Mouse (Mus musculus) embryonic facial prominence, embryonic 11.5 days (tissue): ENCODE results near the gene Slc9a7. TPM values are rescaled to one million over a fixed set of nuclear protein-coding genes. Genes with fewer than 3 reads are reported as not detected.

ENCODE experiments used
- ATAC-seq: fragments of 200-750 bp; cut with Nextera tagmentation; replicated peaks from 2 replicates; pipeline ENCODE4 v1.8.0; 2017; ENCODE audit warnings: low read depth; ENCODE audit not compliant: insufficient number of reproducible peaks, low FRiP score, low TSS enrichment
- DNase-seq: peaks from one replicate; pipeline ENCODE4 v3.0.0-alpha.2; 2015; ENCODE audit warnings: low spot score
- H3K27ac ChIP-seq: fragments of 300-500 bp; sonication (generic); replicated peaks from 2 replicates; pipeline ENCODE4 v1.5.1; 2014; ENCODE audit warnings: mild to moderate bottlenecking, low read depth, low read length, control low read depth
- H3K27me3 ChIP-seq: fragments of 300-500 bp; sonication (generic); 2 replicates; pipeline ENCODE4 v1.6.1; 2014; ENCODE audit warnings: mild to moderate bottlenecking, low read length, moderate library complexity, mixed read lengths; ENCODE audit not compliant: control insufficient read depth, insufficient read depth
- H3K36me3 ChIP-seq: fragments of 300-500 bp; sonication (generic); replicated peaks from 2 replicates; pipeline ENCODE4 v1.6.1; 2014; ENCODE audit warnings: low read depth, mild to moderate bottlenecking, low read length, moderate library complexity, mixed read lengths; ENCODE audit not compliant: control insufficient read depth, insufficient read depth
- H3K4me1 ChIP-seq: fragments of 300-500 bp; sonication (generic); 2 replicates; pipeline ENCODE4 v1.6.1; 2014; ENCODE audit warnings: low read length, mixed read lengths; ENCODE audit not compliant: control insufficient read depth, insufficient read depth
- H3K4me2 ChIP-seq: fragments of 300-500 bp; sonication (generic); 2 replicates; pipeline ENCODE4 v1.6.1; 2014; ENCODE audit warnings: low read depth, mild to moderate bottlenecking, control low read depth, low read length, moderate library complexity
- H3K4me3 ChIP-seq: fragments of 300-500 bp; sonication (generic); 2 replicates; pipeline ENCODE4 v1.5.1; 2014; ENCODE audit warnings: low read depth, low read length, control low read depth
- H3K9ac ChIP-seq: fragments of 300-500 bp; sonication (generic); replicated peaks from 2 replicates; pipeline ENCODE4 v1.6.1; 2014; ENCODE audit warnings: mild to moderate bottlenecking, control low read depth, low read length
- H3K9me3 ChIP-seq: fragments of 300-500 bp; sonication (generic); replicated peaks from 2 replicates; pipeline ENCODE4 v1.6.1; 2016; ENCODE audit warnings: mild to moderate bottlenecking, low read length, inconsistent platforms, mixed read lengths; ENCODE audit not compliant: control insufficient read depth
- WGBS: fragments of 180-500 bp; shearing (Covaris S2); extraction: QIAGEN DNeasy Blood & Tissue Kit; methylation state at CpG from one replicate; pipeline ENCODE4 v1.1.7; 2014; 5-methylcytosine and 5-hydroxymethylcytosine counted together
- polyA plus RNA-seq: library from polyadenylated mRNA; unstranded; fragments of >200 nt; fragmentation: Nextera tagmentation; extraction: Ambion mirVana; gene quantifications from 2 replicates; pipeline ENCODE4 v1.2.1, GENCODE M21; 2014

The Slc9a7 gene
- polyA plus RNA-seq, 1 experiment from 2014 or later, result 1.2 TPM

GRCm38 (mm10) chrX:20185616-20186015 lies 106.0 kb downstream of the Slc9a7 start:
- no peaks in the 10 kb centered on the region for H3K36me3 ChIP-seq
- H3K27me3 ChIP-seq, result no peaks in the 10 kb centered on the region
- H3K9ac ChIP-seq, result no peak overlapping the region
- 71% methylated on average over 3 of the region's 3 CpGs for WGBS
- no peak overlapping the region for H3K4me2 ChIP-seq
- no peak overlapping the region for H3K27ac ChIP-seq
- no peak for ATAC-seq
- no peaks in the 10 kb centered on the region for H3K9me3 ChIP-seq
- H3K4me1 ChIP-seq, result no peaks in the 10 kb centered on the region
- no peak overlapping the region for H3K4me3 ChIP-seq
- no peak for DNase-seq

- Histone ChIP-seq H3K36me3 (no peaks in the 10 kb centered on the region), H3K4me3 (no peak overlapping the region), H3K27ac (no peak overlapping the region), H3K4me2 (no peak overlapping the region), H3K9me3 (no peaks in the 10 kb centered on the region), H3K9ac (no peak overlapping the region), H3K27me3 (no peaks in the 10 kb centered on the region), H3K4me1 (no peaks in the 10 kb centered on the region)
- WGBS, result 83% methylated on average over 1 of the region's 1 CpGs
- ATAC-seq (no peak), DNase-seq (no peak)
Measured at GRCm38 (mm10) chrX:20176792-20177191, 114.8 kb downstream of the Slc9a7 start.

GRCm38 (mm10) chrX:20168430-20168829 lies 123.2 kb downstream of the Slc9a7 start:
- Histone ChIP-seq H3K4me3 (no peak overlapping the region), H3K36me3 (no peaks in the 10 kb centered on the region), H3K27me3 (no peaks in the 10 kb centered on the region), H3K27ac (no peak overlapping the region), H3K9me3 (no peaks in the 10 kb centered on the region), H3K9ac (no peak overlapping the region), H3K4me2 (no peak overlapping the region), H3K4me1 (no peaks in the 10 kb centered on the region)
- no peak for ATAC-seq
- no peak for DNase-seq

GRCm38 (mm10) chrX:20164984-20165383 lies 126.6 kb downstream of the Slc9a7 start:
- Histone ChIP-seq H3K27ac (no peak overlapping the region), H3K9me3 (no peaks in the 10 kb centered on the region), H3K27me3 (no peaks in the 10 kb centered on the region), H3K4me3 (no peak overlapping the region), H3K4me2 (no peak overlapping the region), H3K4me1 (no peaks in the 10 kb centered on the region), H3K9ac (no peak overlapping the region), H3K36me3 (no peaks in the 10 kb centered on the region)
- DNase-seq (no peak), ATAC-seq (no peak)
- 70% methylated on average over 3 of the region's 3 CpGs for WGBS

- DNase-seq (peak; percentile 74), ATAC-seq (peak; percentile 70; the same call in 1 of the 2 replicates)
- Histone ChIP-seq H3K27me3 (no peaks in the 10 kb centered on the region), H3K4me3 (no peak overlapping the region), H3K4me2 (no peak overlapping the region), H3K27ac (no peak overlapping the region), H3K9me3 (no peaks in the 10 kb centered on the region), H3K4me1 (no peaks in the 10 kb centered on the region), H3K36me3 (no peaks in the 10 kb centered on the region), H3K9ac (no peak overlapping the region)
- WGBS, result 1% methylated on average over 4 of the region's 4 CpGs
Measured at GRCm38 (mm10) chrX:20162322-20162711, 129.3 kb downstream of the Slc9a7 start.

- DNase-seq, result peak; percentile 3
- WGBS, result 49% methylated on average over 9 of the region's 9 CpGs
Measured at GRCm38 (mm10) chrX:20161687-20162321, 129.8 kb downstream of the Slc9a7 start.

GRCm38 (mm10) chrX:20160301-20160700 lies 131.3 kb downstream of the Slc9a7 start:
- H3K27me3 ChIP-seq, result no peaks in the 10 kb centered on the region
- no peaks in the 10 kb centered on the region for H3K36me3 ChIP-seq
- no peak overlapping the region for H3K4me2 ChIP-seq
- WGBS, result 33% methylated on average over 1 of the region's 1 CpGs
- no peaks in the 10 kb centered on the region for H3K9me3 ChIP-seq
- no peak overlapping the region for H3K27ac ChIP-seq
- ATAC-seq, result no peak
- H3K9ac ChIP-seq, result no peak overlapping the region
- DNase-seq, result no peak
- H3K4me1 ChIP-seq, result no peaks in the 10 kb centered on the region
- H3K4me3 ChIP-seq, result no peak overlapping the region

More at GRCm38 (mm10) chrX:20161687-20162321, 129.8 kb downstream of the Slc9a7 start:
- Histone ChIP-seq H3K4me2 (no peak overlapping the region), H3K4me3 (no peak overlapping the region), H3K36me3 (no peaks in the 10 kb centered on the region), H3K9ac (no peak overlapping the region), H3K27me3 (no peaks in the 10 kb centered on the region), H3K9me3 (no peaks in the 10 kb centered on the region), H3K27ac (no peak overlapping the region), H3K4me1 (no peaks in the 10 kb centered on the region)
- ATAC-seq, result no peak

- no peak overlapping the region for H3K4me2 ChIP-seq
- H3K27me3 ChIP-seq, result no peaks in the 10 kb centered on the region
- no peak overlapping the region for H3K4me3 ChIP-seq
- H3K27ac ChIP-seq, result no peak overlapping the region
- DNase-seq (peak; percentile 30), ATAC-seq (no peak)
- H3K4me1 ChIP-seq, result no peaks in the 10 kb centered on the region
- no peaks in the 10 kb centered on the region for H3K9me3 ChIP-seq
- H3K36me3 ChIP-seq, result no peaks in the 10 kb centered on the region
- no peak overlapping the region for H3K9ac ChIP-seq
- 17% methylated on average over 2 of the region's 2 CpGs for WGBS
Measured at GRCm38 (mm10) chrX:20157519-20157918, 134.1 kb downstream of the Slc9a7 start.
